Mouse (Mus musculus): ENCODE measurements around the gene Rbm28.

DNA sequence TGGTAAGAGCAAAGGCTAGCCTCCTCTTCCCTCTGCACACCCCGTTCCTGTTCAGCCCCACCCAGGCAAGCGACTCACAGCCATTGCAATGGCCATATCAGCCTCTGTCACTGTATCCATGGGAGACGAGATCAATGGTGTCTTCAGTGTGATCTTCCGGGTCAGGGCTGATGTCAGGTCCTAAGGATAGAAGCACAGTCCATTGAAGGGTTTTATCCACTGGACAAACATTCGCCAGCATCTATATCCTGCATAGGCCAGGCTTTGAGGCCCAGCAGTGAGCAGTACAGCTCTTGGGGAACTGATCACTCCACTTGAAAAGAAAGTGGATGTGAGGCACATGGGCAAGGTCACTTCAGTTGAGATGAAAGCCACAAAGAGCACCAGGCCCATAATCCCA lies 42.2 kb upstream of the Rbm28 start:
- TF ChIP-seq CTCF (IDR thresholded peaks at IDR 0.05; ENCODE audit: low read depth, low read length) (no peak), POLR2A (IDR thresholded peaks at IDR 0.05; ENCODE audit: extremely low read depth, insufficient read depth, low read length) (no peak)
